Mouse (Mus musculus): ENCODE data around the gene Ckap4. TPM values are rescaled to one million over a fixed set of nuclear protein-coding genes. Genes with fewer than 3 reads are reported as not detected.

Ckap4 gene
- polyA plus RNA-seq (2014; fragmentation: Nextera tagmentation; extraction: Ambion mirVana), result 87.6 and 121 TPM in 2 replicates

GRCm38 (mm10) chr10:84533912-84534671 lies at the start of gene Ckap4:
Gene Ckap4, minus strand, starts transcription at chr10:84534062.
- peaks cover 41% of the 10 kb centered on the region for H3K4me1 ChIP-seq (ENCODE audit: control insufficient read depth, insufficient read depth, low read length)

GRCm38 (mm10) chr10:84582236-84582635 lies 48.4 kb upstream of the Ckap4 start:
- WGBS, result 82% methylated on average over 7 of the region's 7 CpGs
- H3K4me1 ChIP-seq (ENCODE audit: control insufficient read depth, insufficient read depth, low read length), result peaks cover 7% of the 10 kb centered on the region; the same call in 1 of the 2 replicates
- H3K27ac ChIP-seq (ENCODE audit: low read depth, low read length), result no peak overlapping the region
- no peaks in the 10 kb centered on the region for H3K36me3 ChIP-seq (ENCODE audit: control insufficient read depth, insufficient read depth, low read length)
- no peak overlapping the region for H3K4me2 ChIP-seq (replicated peaks; ENCODE audit: low read depth, low read length)
- H3K9ac ChIP-seq (ENCODE audit: low read depth, low read length), result no peak overlapping the region
- no peak for ATAC-seq (ENCODE audit: low FRiP score, low TSS enrichment)
- no peak overlapping the region for H3K4me3 ChIP-seq (ENCODE audit: low read length)
- no peaks in the 10 kb centered on the region for H3K9me3 ChIP-seq (ENCODE audit: control insufficient read depth, low read length)
- H3K27me3 ChIP-seq (ENCODE audit: control insufficient read depth, insufficient read depth, low read length), result no peaks in the 10 kb centered on the region

More at GRCm38 (mm10) chr10:84533912-84534671, at the start of gene Ckap4:
- H3K4me2 ChIP-seq (replicated peaks; ENCODE audit: low read depth, low read length), result peak within 1 kb of the TSS; percentile 79
- H3K9me3 ChIP-seq (ENCODE audit: control insufficient read depth, low read length), result no peaks in the 10 kb centered on the region
- no peaks in the 10 kb centered on the region for H3K27me3 ChIP-seq (ENCODE audit: control insufficient read depth, insufficient read depth, low read length)
- H3K4me3 ChIP-seq (ENCODE audit: low read length), result peak within 1 kb of the TSS; percentile 97
- under 1% methylated on average over 22 of the region's 64 CpGs for WGBS
- H3K9ac ChIP-seq (ENCODE audit: low read depth, low read length), result peak within 1 kb of the TSS; percentile 98
- peaks cover 22% of the 10 kb centered on the region for H3K36me3 ChIP-seq (ENCODE audit: control insufficient read depth, insufficient read depth, low read length)
- ATAC-seq (ENCODE audit: low FRiP score, low TSS enrichment), result peak; percentile 91
- H3K27ac ChIP-seq (ENCODE audit: low read depth, low read length), result peak within 1 kb of the TSS; percentile 88

- no peak for ATAC-seq (ENCODE audit: low FRiP score, low TSS enrichment)
- no peaks in the 10 kb centered on the region for H3K9me3 ChIP-seq (ENCODE audit: control insufficient read depth, low read length)
- no peaks in the 10 kb centered on the region for H3K27me3 ChIP-seq (ENCODE audit: control insufficient read depth, insufficient read depth, low read length)
- H3K4me1 ChIP-seq (ENCODE audit: control insufficient read depth, insufficient read depth, low read length), result peaks cover 7% of the 10 kb centered on the region; the same call in 1 of the 2 replicates
- no peak overlapping the region for H3K4me2 ChIP-seq (replicated peaks; ENCODE audit: low read depth, low read length)
- H3K4me3 ChIP-seq (ENCODE audit: low read length), result no peak overlapping the region
- no peak overlapping the region for H3K9ac ChIP-seq (ENCODE audit: low read depth, low read length)
- WGBS, result 48% methylated on average over 8 of the region's 8 CpGs
- no peak overlapping the region for H3K27ac ChIP-seq (ENCODE audit: low read depth, low read length)
- no peaks in the 10 kb centered on the region for H3K36me3 ChIP-seq (ENCODE audit: control insufficient read depth, insufficient read depth, low read length)
Observed at GRCm38 (mm10) chr10:84581191-84581590, 47.3 kb upstream of the Ckap4 start.

GRCm38 (mm10) chr10:84579527-84579926 lies 45.7 kb upstream of the Ckap4 start:
- no peak overlapping the region for H3K27ac ChIP-seq (ENCODE audit: low read depth, low read length)
- ATAC-seq (ENCODE audit: low FRiP score, low TSS enrichment), result no peak
- peaks cover 7% of the 10 kb centered on the region; the same call in 1 of the 2 replicates for H3K4me1 ChIP-seq (ENCODE audit: control insufficient read depth, insufficient read depth, low read length)
- no peak overlapping the region for H3K4me2 ChIP-seq (replicated peaks; ENCODE audit: low read depth, low read length)
- H3K9me3 ChIP-seq (ENCODE audit: control insufficient read depth, low read length), result no peaks in the 10 kb centered on the region
- no peak overlapping the region for H3K4me3 ChIP-seq (ENCODE audit: low read length)
- no peak overlapping the region for H3K9ac ChIP-seq (ENCODE audit: low read depth, low read length)
- 82% methylated on average over 2 of the region's 2 CpGs for WGBS
- no peaks in the 10 kb centered on the region for H3K27me3 ChIP-seq (ENCODE audit: control insufficient read depth, insufficient read depth, low read length)
- H3K36me3 ChIP-seq (ENCODE audit: control insufficient read depth, insufficient read depth, low read length), result no peaks in the 10 kb centered on the region

GRCm38 (mm10) chr10:84578738-84579137 lies 44.9 kb upstream of the Ckap4 start:
- Histone ChIP-seq H3K4me1 (ENCODE audit: control insufficient read depth, insufficient read depth, low read length) (peaks cover 7% of the 10 kb centered on the region; the same call in 1 of the 2 replicates), H3K4me2 (replicated peaks; ENCODE audit: low read depth, low read length) (no peak overlapping the region), H3K4me3 (ENCODE audit: low read length) (no peak overlapping the region), H3K9me3 (ENCODE audit: control insufficient read depth, low read length) (no peaks in the 10 kb centered on the region), H3K27me3 (ENCODE audit: control insufficient read depth, insufficient read depth, low read length) (no peaks in the 10 kb centered on the region), H3K36me3 (ENCODE audit: control insufficient read depth, insufficient read depth, low read length) (no peaks in the 10 kb centered on the region), H3K9ac (ENCODE audit: low read depth, low read length) (no peak overlapping the region), H3K27ac (ENCODE audit: low read depth, low read length) (no peak overlapping the region)
- WGBS, result 82% methylated on average over 10 of the region's 10 CpGs
- no peak for ATAC-seq (ENCODE audit: low FRiP score, low TSS enrichment)

- Histone ChIP-seq H3K4me3 (ENCODE audit: low read length) (peak overlapping the region; percentile 89), H3K4me2 (replicated peaks; ENCODE audit: low read depth, low read length) (peak overlapping the region; percentile 83), H3K4me1 (ENCODE audit: control insufficient read depth, insufficient read depth, low read length) (peaks cover 7% of the 10 kb centered on the region; the same call in 1 of the 2 replicates), H3K27me3 (ENCODE audit: control insufficient read depth, insufficient read depth, low read length) (no peaks in the 10 kb centered on the region), H3K9ac (ENCODE audit: low read depth, low read length) (peak overlapping the region; percentile 69), H3K27ac (ENCODE audit: low read depth, low read length) (peak overlapping the region; percentile 73; the same call in 1 of the 2 replicates), H3K36me3 (ENCODE audit: control insufficient read depth, insufficient read depth, low read length) (no peaks in the 10 kb centered on the region), H3K9me3 (ENCODE audit: control insufficient read depth, low read length) (no peaks in the 10 kb centered on the region)
- 3% methylated on average over 37 of the region's 38 CpGs for WGBS
- ATAC-seq (ENCODE audit: low FRiP score, low TSS enrichment), result peak; percentile 54
Observed at GRCm38 (mm10) chr10:84577071-84577727, 43.3 kb upstream of the Ckap4 start.

- Histone ChIP-seq H3K9me3 (ENCODE audit: control insufficient read depth, low read length) (no peaks in the 10 kb centered on the region), H3K9ac (ENCODE audit: low read depth, low read length) (peak within 1 kb of the TSS; percentile 69), H3K27ac (ENCODE audit: low read depth, low read length) (peak within 1 kb of the TSS; percentile 73; the same call in 1 of the 2 replicates), H3K4me1 (ENCODE audit: control insufficient read depth, insufficient read depth, low read length) (peaks cover 7% of the 10 kb centered on the region; the same call in 1 of the 2 replicates), H3K36me3 (ENCODE audit: control insufficient read depth, insufficient read depth, low read length) (no peaks in the 10 kb centered on the region), H3K27me3 (ENCODE audit: control insufficient read depth, insufficient read depth, low read length) (no peaks in the 10 kb centered on the region), H3K4me3 (ENCODE audit: low read length) (peak within 1 kb of the TSS; percentile 89), H3K4me2 (replicated peaks; ENCODE audit: low read depth, low read length) (peak within 1 kb of the TSS; percentile 83)
- peak; percentile 99 for ATAC-seq (ENCODE audit: low FRiP score, low TSS enrichment)
- WGBS, result 1% methylated on average over 46 of the region's 46 CpGs
Observed at GRCm38 (mm10) chr10:84576395-84577070, 42.7 kb upstream of the Ckap4 start, which contains the start of gene Tcp11l2. Gene Tcp11l2, plus strand, starts transcription at chr10:84576626.

GRCm38 (mm10) chr10:84576029-84576394 lies 42.1 kb upstream of the Ckap4 start:
- peak; percentile 64; the same call in 1 of the 2 replicates for ATAC-seq (ENCODE audit: low FRiP score, low TSS enrichment)
- Histone ChIP-seq H3K4me1 (ENCODE audit: control insufficient read depth, insufficient read depth, low read length) (peaks cover 7% of the 10 kb centered on the region; the same call in 1 of the 2 replicates), H3K36me3 (ENCODE audit: control insufficient read depth, insufficient read depth, low read length) (no peaks in the 10 kb centered on the region), H3K27ac (ENCODE audit: low read depth, low read length) (no peak overlapping the region), H3K4me2 (replicated peaks; ENCODE audit: low read depth, low read length) (peak overlapping the region; percentile 83), H3K4me3 (ENCODE audit: low read length) (peak overlapping the region; percentile 89), H3K9me3 (ENCODE audit: control insufficient read depth, low read length) (no peaks in the 10 kb centered on the region), H3K9ac (ENCODE audit: low read depth, low read length) (no peak overlapping the region), H3K27me3 (ENCODE audit: control insufficient read depth, insufficient read depth, low read length) (no peaks in the 10 kb centered on the region)
- WGBS, result 1% methylated on average over 14 of the region's 14 CpGs

Data from kidney, embryonic 14.5 days (tissue).